Mouse (Mus musculus): ENCODE data around the gene Mtfr2.

Mtfr2 gene

GRCm38 (mm10) chr10:20347285-20348214, at the start of gene Mtfr2:
TSS of gene Mtfr2 (plus strand) at chr10:20347770.
- DNase-seq, result peak; percentile 94 to 96

- DNase-seq, result no peak
Observed at GRCm38 (mm10) chr10:20298152-20298920, 49.2 kb upstream of the Mtfr2 start.

- no peak for DNase-seq
Observed at GRCm38 (mm10) chr10:20299114-20299513, 48.5 kb upstream of the Mtfr2 start.

DNA sequence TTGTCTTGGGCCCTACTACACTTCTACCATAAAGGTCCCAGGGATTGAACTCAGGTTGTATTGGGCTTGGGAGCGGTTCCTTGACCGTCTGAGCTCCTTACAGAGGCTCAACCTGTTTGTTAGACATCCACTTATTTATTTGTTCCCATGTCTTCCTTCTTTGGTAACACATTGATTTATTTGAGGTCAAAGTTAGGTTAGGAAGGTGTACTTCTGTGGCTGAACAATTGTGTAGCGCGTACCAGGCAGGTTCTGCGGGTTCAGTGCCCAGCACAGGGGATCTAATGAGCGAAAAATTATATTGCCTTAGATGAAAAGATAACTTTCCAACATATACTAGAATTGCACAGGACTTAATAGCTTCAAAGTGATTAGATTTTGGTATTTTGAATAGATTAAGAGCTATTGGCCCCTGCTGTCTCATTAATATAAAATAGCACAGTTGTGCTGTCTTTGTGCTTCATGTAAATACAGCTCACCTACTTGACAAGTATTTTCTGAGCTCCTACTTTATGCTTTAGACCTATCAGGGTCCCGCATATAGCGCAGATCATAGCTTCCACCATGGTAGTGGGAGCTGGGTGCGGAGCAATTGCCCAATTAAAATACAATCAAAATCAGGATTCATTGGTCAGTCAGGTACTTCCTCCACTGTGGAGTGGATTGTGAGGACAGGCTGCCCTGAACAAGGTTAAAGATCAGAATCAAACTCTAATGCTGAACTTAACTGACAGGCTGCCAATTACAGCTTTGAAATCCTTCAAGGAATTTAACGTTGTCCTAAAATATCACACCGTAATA, 36.4 kb upstream of the Mtfr2 start:
- DNase-seq, result peak in 1 of 2 experiments; percentile 22

DNA sequence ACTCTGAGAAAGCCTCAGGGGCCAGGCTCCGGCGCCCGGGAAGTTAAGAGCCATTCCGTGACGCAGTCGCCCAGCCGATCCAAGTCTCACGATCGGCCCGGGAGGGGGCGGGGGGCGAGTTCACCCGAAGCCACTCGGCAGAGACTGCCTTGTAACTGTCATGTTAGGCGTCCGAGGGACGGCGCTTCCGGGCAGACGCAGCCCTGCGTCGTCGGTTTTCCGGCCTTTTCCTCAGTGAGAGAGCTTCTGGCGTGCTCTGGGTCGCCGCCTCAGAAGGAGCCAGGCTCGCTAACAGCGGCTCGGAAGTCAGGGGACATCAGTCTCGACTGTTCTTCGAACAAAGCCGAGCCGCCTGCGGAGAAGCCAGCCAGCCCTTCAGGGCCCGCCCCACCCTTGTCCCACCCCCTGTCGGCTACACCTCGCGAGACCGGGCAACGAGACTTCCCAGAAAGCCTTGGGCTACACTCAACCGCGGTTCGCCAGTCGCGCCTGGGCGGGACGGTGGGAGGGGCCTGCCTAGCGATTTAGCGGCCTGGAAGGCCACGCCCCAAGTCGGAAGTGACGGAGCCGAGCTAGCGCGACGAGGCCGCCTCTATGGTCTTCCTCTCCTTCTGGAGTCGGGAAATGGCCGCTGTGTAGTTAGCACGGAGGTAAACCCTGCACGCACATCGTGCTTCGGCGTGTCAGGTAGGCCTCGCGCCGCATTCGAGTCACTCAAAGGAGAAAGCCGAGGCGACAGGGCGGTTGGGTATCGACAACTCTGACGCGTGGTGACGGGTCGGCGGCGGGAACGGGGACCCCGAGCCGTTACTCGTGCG, 35.4 kb upstream of the Mtfr2 start, which contains the start of gene Bclaf1:
Bclaf1 (plus strand) TSS at position 552 of the 818 bp plus-strand sequence.
- DNase-seq, result peak; percentile 100

DNA sequence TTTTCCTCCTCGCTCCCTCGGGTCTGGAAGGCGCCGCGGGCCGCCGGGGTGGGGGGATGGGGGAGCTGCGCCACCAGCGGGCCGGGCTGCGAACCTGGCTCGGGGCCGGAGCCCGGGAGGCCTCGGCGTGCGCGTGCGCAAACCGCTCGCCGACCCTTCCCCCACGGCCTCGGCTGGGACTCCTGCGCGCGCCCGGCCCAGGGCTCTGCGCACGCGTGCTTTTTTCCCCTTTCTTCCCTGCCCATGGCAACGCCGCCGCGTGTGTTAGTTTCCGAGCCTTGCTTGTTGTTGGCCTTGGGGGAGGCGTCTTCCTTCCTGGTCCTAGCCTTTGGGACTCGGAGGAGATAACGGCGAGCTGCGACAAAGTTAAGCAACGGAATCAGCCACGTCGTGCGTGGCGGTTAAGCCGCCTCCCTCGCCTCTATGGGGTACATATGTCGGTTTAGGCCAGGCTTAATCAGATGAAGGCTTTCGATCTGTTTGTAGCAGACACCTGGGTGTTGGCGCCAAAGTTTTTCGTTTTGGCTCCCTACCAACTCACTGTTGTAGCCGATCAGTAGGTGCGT, 34.8 kb upstream of the Mtfr2 start:
- DNase-seq, result peak; percentile 90 to 96

GRCm38 (mm10) chr10:20313447-20313846, 34.1 kb upstream of the Mtfr2 start:
- DNase-seq, result no peak

- no peak for DNase-seq
Observed at GRCm38 (mm10) chr10:20313941-20314340, 33.6 kb upstream of the Mtfr2 start.

- DNase-seq, result peak in 1 of 2 experiments; percentile 54
Observed at GRCm38 (mm10) chr10:20314797-20315196, 32.8 kb upstream of the Mtfr2 start.

DNA sequence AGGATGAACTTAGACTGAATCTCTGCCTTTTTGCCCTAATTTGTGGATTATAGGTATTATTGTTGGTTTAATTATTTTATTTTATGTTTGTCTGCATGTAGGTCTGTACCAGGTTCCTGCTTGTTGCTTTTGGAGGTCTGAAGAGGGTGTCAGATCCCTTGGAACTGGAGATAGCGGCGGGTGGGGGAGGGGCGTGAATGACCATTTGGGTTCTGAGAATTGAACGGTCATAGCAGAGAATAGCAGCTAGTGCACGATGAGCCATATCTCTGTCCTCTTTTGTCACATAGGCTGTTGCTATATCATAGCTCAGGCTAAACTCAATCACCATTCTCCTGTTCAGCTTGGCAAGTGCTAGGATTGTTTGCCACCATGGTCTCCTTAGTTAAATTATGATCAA, 30.1 kb upstream of the Mtfr2 start:
- DNase-seq, result peak in 1 of 2 experiments; percentile 23

DNA sequence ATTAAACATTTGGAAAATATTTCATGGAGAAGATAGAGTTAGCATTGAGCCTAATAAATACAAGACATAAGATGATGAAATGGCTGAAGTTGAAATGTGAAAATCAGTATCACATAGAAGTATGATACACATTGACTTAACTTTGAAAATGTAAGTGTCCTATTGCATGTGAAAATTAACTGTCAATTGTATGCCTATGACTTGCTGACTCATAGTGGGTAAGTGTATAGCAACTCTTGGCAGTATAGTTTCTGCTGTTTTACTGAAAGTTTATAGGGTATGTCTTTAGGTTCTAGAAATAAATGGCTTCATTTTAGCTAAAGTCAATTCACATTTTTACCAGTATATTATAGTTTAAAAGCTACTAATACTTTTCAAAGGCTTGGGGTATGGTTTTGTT, 21.3 kb upstream of the Mtfr2 start:
- DNase-seq, result no peak

DNA sequence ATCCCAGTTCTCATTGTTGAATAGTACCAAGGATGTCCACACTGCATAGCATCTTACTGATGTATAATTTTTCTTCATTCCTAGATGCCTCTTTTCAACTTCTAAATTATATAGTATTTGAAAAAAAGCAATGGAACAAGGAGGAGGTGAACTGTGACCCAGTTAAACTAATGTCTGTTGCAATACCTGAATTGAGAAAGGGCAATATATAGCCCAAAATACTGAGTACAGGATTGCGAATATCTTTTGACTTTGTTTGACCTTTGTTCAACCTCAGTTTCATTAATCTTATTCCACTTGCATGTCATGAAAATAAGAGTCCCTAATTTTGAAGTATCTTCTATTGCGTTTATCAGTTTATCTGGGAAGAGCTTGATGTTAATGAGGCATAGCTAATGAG, 16.3 kb upstream of the Mtfr2 start:
- no peak for DNase-seq

DNA sequence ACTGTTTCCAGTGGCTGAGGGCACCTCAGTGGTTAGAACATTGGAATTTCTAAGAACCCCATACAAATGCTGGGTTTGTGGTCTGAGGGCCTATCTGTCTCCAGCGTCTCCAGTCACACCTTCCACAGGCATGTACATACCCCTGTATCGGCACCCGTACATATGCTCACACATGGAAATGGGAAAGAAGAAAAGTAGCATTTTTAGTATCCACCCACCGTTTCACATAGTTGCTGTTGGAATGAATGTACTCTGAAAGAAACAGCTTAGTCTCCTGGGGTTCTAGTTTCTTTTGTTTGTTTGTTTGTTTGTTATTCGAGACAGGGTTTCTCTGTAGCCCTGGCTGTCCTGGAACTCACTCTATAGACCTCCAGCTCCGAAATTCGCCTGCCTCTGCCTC, 9.7 kb upstream of the Mtfr2 start:
- no peak for DNase-seq

GRCm38 (mm10) chr10:20345736-20346135, 1.8 kb upstream of the Mtfr2 start:
- peak in 1 of 2 experiments; percentile 17 for DNase-seq

DNA sequence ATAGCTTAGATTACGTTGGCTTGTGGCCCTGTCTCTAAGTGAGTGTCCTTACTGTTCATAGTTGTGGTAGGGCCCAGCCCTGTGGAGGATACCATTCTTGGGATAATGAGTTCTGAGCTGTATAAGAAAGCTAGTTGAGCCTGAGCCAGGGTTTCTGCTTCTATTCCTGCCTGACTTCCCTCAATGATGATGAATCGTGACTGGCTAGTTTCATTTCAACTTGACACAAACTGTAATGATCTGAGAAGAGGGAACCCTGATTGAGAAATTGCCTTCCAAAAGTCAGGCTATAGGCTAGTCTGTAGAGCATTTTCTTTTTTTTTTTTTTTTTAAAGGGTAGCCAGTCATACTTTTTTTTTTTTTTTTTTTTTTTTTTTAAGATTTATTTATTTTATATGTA, 1.3 kb downstream of the Mtfr2 start:
- no peak for DNase-seq

DNA sequence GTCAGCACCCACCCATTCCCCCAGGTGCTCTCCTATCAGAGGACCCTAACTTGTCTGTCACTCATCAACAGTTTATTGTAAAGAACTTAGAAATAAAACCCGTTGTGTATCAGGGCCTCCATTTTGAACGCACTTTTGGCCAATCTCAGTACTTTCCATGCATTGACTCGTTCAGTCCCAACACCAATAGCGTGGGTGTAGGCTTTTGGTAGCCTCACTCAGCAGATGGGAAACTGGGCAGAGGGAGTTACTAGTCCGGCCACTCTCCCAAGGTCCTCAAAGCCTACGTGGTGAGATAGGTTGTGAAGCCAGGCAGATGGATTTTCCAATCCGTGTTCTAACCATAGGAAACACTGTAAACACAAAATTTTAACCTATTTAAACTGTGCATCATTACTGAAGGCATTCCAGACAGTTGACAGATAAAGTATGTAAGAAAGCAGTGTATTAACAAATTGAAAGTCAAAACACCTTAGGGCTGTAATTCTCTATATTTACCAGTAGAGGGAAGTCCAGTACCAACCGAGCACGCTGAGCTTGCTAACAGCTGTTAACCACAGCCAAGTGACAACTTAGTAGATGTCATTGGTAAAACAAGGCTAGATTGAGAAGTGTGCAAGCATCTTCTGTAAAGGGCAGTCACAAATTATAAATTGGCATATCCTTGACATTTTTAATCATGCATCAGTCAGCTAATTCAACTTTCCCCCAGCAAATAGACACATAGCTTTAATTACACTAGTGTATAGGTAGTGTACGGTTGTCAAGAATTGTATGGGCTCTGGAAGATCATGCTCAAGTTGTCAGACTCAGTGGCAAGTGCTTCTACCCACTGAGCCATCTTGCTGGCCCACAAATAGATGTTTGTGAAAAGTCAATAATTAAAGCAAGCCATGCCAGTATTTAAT, 14.2 kb downstream of the Mtfr2 start:
- peak; percentile 17 to 21 for DNase-seq

- no peak for DNase-seq
Observed at GRCm38 (mm10) chr10:20362450-20363118, 15.0 kb downstream of the Mtfr2 start.

DNA sequence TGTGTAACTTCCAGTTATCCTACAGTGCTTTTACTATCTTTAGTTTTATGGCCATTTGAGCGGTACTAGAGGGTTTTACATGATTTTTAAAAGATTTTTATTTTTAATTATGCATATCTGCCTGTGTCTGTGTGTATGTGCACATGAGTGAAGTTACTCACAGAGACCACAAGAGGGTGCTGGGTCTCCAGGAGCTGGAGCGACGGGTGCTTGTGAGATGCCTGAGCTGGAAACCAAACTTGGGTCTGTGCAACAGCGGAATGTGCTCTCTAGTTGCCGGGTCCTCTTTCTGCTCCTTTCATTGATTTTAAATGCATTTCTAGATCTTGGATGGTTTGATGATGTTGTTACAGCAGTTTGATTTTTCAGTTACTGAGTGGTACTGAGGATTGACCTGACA, 24.5 kb downstream of the Mtfr2 start:
- DNase-seq, result peak in 1 of 2 experiments; percentile 16

DNA sequence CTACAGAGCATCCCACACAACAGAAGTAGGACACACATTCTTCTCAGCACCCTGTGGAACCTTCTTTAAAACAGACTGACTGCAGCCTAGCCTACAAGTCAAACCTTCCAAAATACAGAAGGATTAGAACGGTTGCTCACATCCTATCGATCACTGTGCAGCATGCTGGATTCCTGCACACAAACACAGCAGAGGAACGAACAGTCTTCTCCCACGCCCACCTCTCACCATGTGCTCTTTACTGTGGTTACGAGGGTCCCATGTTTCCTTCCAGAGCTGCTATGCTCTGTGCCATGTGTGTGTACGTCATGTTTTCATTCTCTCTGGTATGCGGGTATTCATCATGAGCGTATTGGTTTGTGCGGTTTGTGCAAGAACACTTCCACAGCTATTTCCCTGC, 30.1 kb downstream of the Mtfr2 start:
- no peak for DNase-seq

All from kidney, postnatal 36 days (tissue).